Mouse (Mus musculus): ENCODE data around the gene Klf15. TPM values are rescaled to one million over a fixed set of nuclear protein-coding genes. Genes with fewer than 3 reads are reported as not detected.
A peak's percentile ranks its signal among the peaks of the same experiment; 100 is the strongest.

The Klf15 gene
- polyA plus RNA-seq, 1 experiment from 2014 or later = 8.4 TPM

GRCm38 (mm10) chr6:90475176-90475853 lies 12.9 kb downstream of the Klf15 start:
- Histone ChIP-seq H3K27me3 (replicated peaks; ENCODE audit: control insufficient read depth, insufficient read depth, low read length) (no peaks in the 10 kb centered on the region), H3K36me3 (ENCODE audit: control insufficient read depth, insufficient read depth, low read length) (no peaks in the 10 kb centered on the region), H3K4me3 (ENCODE audit: low read depth, low read length) (no peak overlapping the region), H3K27ac (replicated peaks; ENCODE audit: low read depth, low read length) (no peak overlapping the region), H3K4me1 (ENCODE audit: control insufficient read depth, insufficient read depth, low read length) (peaks cover 8% of the 10 kb centered on the region), H3K9ac (ENCODE audit: low read depth, low read length) (no peak overlapping the region), H3K4me2 (ENCODE audit: low read depth, low read length) (no peak overlapping the region), H3K9me3 (ENCODE audit: control insufficient read depth, low read length) (no peaks in the 10 kb centered on the region)
- DNase-seq (ENCODE audit: low spot score) = no peak
- 69% methylated on average over 4 of the region's 4 CpGs for WGBS
- no peak for ATAC-seq (ENCODE audit: low read depth)

- DNase-seq (ENCODE audit: low spot score) (no peak), ATAC-seq (ENCODE audit: low read depth) (no peak)
- Histone ChIP-seq H3K9ac (ENCODE audit: low read depth, low read length) (no peak overlapping the region), H3K4me1 (ENCODE audit: control insufficient read depth, insufficient read depth, low read length) (peaks cover 7% of the 10 kb centered on the region), H3K27me3 (replicated peaks; ENCODE audit: control insufficient read depth, insufficient read depth, low read length) (no peaks in the 10 kb centered on the region), H3K27ac (replicated peaks; ENCODE audit: low read depth, low read length) (no peak overlapping the region), H3K36me3 (ENCODE audit: control insufficient read depth, insufficient read depth, low read length) (no peaks in the 10 kb centered on the region), H3K4me3 (ENCODE audit: low read depth, low read length) (no peak overlapping the region), H3K9me3 (ENCODE audit: control insufficient read depth, low read length) (no peaks in the 10 kb centered on the region), H3K4me2 (ENCODE audit: low read depth, low read length) (no peak overlapping the region)
- 66% methylated on average over 3 of the region's 3 CpGs for WGBS
Measured at GRCm38 (mm10) chr6:90475854-90476212, 13.5 kb downstream of the Klf15 start.

GRCm38 (mm10) chr6:90476941-90477518 lies 14.7 kb downstream of the Klf15 start:
- Histone ChIP-seq H3K9ac (ENCODE audit: low read depth, low read length) (no peak overlapping the region), H3K4me3 (ENCODE audit: low read depth, low read length) (no peak overlapping the region), H3K36me3 (ENCODE audit: control insufficient read depth, insufficient read depth, low read length) (no peaks in the 10 kb centered on the region), H3K4me2 (ENCODE audit: low read depth, low read length) (no peak overlapping the region), H3K27me3 (replicated peaks; ENCODE audit: control insufficient read depth, insufficient read depth, low read length) (no peaks in the 10 kb centered on the region), H3K27ac (replicated peaks; ENCODE audit: low read depth, low read length) (no peak overlapping the region), H3K9me3 (ENCODE audit: control insufficient read depth, low read length) (no peaks in the 10 kb centered on the region), H3K4me1 (ENCODE audit: control insufficient read depth, insufficient read depth, low read length) (no peaks in the 10 kb centered on the region)
- DNase-seq (ENCODE audit: low spot score) (peak; percentile 61), ATAC-seq (ENCODE audit: low read depth) (peak; percentile 53)
- WGBS = 65% methylated on average over 14 of the region's 14 CpGs

GRCm38 (mm10) chr6:90484249-90484648 lies 21.9 kb downstream of the Klf15 start:
- 55% methylated on average over 3 of the region's 3 CpGs for WGBS
- ATAC-seq (ENCODE audit: low read depth) = no peak
- no peak for DNase-seq (ENCODE audit: low spot score)
- Histone ChIP-seq H3K4me2 (ENCODE audit: low read depth, low read length) (no peak overlapping the region), H3K36me3 (ENCODE audit: control insufficient read depth, insufficient read depth, low read length) (no peaks in the 10 kb centered on the region), H3K4me1 (ENCODE audit: control insufficient read depth, insufficient read depth, low read length) (peaks cover 8% of the 10 kb centered on the region; the same call in 1 of the 2 replicates), H3K9me3 (ENCODE audit: control insufficient read depth, low read length) (no peaks in the 10 kb centered on the region), H3K27me3 (replicated peaks; ENCODE audit: control insufficient read depth, insufficient read depth, low read length) (no peaks in the 10 kb centered on the region), H3K9ac (ENCODE audit: low read depth, low read length) (no peak overlapping the region), H3K4me3 (ENCODE audit: low read depth, low read length) (no peak overlapping the region), H3K27ac (replicated peaks; ENCODE audit: low read depth, low read length) (no peak overlapping the region)

- no peak overlapping the region for H3K4me3 ChIP-seq (ENCODE audit: low read depth, low read length)
- ATAC-seq (ENCODE audit: low read depth) = no peak
- H3K9me3 ChIP-seq (ENCODE audit: control insufficient read depth, low read length) = no peaks in the 10 kb centered on the region
- no peak overlapping the region for H3K9ac ChIP-seq (ENCODE audit: low read depth, low read length)
- WGBS = 75% methylated on average over 5 of the region's 5 CpGs
- H3K36me3 ChIP-seq (ENCODE audit: control insufficient read depth, insufficient read depth, low read length) = no peaks in the 10 kb centered on the region
- H3K4me1 ChIP-seq (ENCODE audit: control insufficient read depth, insufficient read depth, low read length) = peaks cover 8% of the 10 kb centered on the region; the same call in 1 of the 2 replicates
- no peak for DNase-seq (ENCODE audit: low spot score)
- H3K27ac ChIP-seq (replicated peaks; ENCODE audit: low read depth, low read length) = no peak overlapping the region
- no peaks in the 10 kb centered on the region for H3K27me3 ChIP-seq (replicated peaks; ENCODE audit: control insufficient read depth, insufficient read depth, low read length)
- no peak overlapping the region for H3K4me2 ChIP-seq (ENCODE audit: low read depth, low read length)
Measured at GRCm38 (mm10) chr6:90484876-90485275, 22.5 kb downstream of the Klf15 start.

DNA sequence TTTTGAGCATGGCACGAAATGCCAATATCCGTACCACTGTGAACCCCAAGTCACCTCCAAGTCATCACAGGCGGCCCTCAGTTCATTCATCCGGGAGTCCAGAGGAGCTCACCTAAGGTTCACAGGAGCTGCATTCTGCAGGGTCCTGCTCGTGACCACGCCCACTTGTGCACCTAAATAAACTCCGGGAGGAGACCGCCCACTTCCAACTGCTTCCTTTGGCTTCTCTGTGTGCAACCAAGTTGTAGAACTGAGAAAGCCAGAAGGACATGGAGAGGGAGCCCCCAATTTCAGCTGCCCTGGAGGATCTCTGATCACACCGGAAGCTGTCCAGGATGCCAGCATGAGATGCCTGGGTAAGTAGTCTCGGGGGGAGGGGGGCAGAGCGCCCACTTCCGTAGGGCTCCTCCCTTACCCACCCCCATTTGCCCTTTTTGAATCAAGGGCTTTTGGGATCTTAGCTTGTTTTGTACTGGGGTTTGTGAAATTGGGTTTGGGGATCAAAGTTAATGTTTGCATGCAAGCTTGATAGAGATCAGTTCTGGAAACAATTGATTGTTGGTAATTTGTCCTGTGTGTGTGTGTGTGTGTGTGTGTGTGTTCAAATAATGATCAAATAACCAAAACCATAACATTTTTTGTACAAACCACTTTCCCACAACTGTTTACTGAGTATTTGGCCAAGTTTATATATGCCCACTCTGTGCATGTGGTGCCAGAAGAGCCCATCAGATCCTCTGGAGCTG lies 24.0 kb downstream of the Klf15 start, which contains the start of gene Aldh1l1:
Gene Aldh1l1 (plus strand): TSS at position 252 of the 746 bp plus-strand sequence.
- Histone ChIP-seq H3K9me3 (ENCODE audit: control insufficient read depth, low read length) (no peaks in the 10 kb centered on the region), H3K4me2 (ENCODE audit: low read depth, low read length) (no peak within 1 kb of the TSS), H3K4me3 (ENCODE audit: low read depth, low read length) (no peak within 1 kb of the TSS), H3K27ac (replicated peaks; ENCODE audit: low read depth, low read length) (no peak within 1 kb of the TSS), H3K36me3 (ENCODE audit: control insufficient read depth, insufficient read depth, low read length) (no peaks in the 10 kb centered on the region), H3K27me3 (replicated peaks; ENCODE audit: control insufficient read depth, insufficient read depth, low read length) (no peaks in the 10 kb centered on the region), H3K4me1 (ENCODE audit: control insufficient read depth, insufficient read depth, low read length) (peaks cover 8% of the 10 kb centered on the region; the same call in 1 of the 2 replicates), H3K9ac (ENCODE audit: low read depth, low read length) (no peak within 1 kb of the TSS)
- ATAC-seq (ENCODE audit: low read depth) = no peak
- no peak for DNase-seq (ENCODE audit: low spot score)
- WGBS = 71% methylated on average over 12 of the region's 12 CpGs

DNA sequence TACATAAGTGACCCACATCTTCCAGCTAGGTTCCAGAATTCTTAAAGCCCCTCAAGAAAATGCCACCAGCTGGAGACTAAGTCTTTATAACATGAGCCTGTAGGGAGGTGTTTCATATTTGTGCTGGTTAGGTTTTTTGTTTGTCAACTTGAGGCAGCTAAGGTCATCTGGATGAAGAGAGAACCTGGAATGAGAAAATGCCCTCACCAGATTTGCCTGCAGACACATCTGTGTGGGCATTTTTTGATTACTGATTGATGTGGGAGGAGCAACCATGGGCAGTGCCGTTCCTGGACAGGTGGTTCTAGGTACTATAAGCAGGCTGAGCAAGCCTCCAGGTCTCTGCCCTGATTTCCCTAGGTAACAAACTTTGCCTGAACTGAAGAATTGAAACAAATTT lies 25.2 kb downstream of the Klf15 start:
- Histone ChIP-seq H3K4me3 (ENCODE audit: low read depth, low read length) (no peak overlapping the region), H3K4me1 (ENCODE audit: control insufficient read depth, insufficient read depth, low read length) (peaks cover 8% of the 10 kb centered on the region; the same call in 1 of the 2 replicates), H3K9me3 (ENCODE audit: control insufficient read depth, low read length) (no peaks in the 10 kb centered on the region), H3K27ac (replicated peaks; ENCODE audit: low read depth, low read length) (no peak overlapping the region), H3K4me2 (ENCODE audit: low read depth, low read length) (no peak overlapping the region), H3K36me3 (ENCODE audit: control insufficient read depth, insufficient read depth, low read length) (no peaks in the 10 kb centered on the region), H3K27me3 (replicated peaks; ENCODE audit: control insufficient read depth, insufficient read depth, low read length) (no peaks in the 10 kb centered on the region), H3K9ac (ENCODE audit: low read depth, low read length) (no peak overlapping the region)
- no peak for DNase-seq (ENCODE audit: low spot score)
- WGBS = 77% methylated on average over 1 of the region's 1 CpGs
- no peak for ATAC-seq (ENCODE audit: low read depth)

DNA sequence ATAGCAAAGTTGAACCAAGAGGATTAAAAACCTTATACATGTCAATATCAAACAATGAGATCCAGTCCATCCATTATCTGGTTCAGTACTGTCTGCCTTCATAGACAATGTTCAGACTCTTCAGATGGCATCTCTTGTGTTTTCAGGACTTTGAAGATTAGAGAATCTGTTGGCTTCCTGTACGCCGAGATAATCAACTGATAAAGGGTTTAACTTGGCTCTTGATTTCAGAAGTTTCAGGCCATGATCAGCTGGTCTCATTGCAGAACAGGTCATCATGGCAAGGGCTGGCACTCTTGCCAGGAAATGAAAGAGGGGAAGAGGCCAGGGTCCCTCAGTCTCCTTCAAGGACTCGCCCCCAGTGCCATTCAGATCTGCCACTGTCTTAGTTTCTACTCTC lies 27.2 kb downstream of the Klf15 start:
- Histone ChIP-seq H3K27me3 (replicated peaks; ENCODE audit: control insufficient read depth, insufficient read depth, low read length) (no peaks in the 10 kb centered on the region), H3K4me1 (ENCODE audit: control insufficient read depth, insufficient read depth, low read length) (peaks cover 8% of the 10 kb centered on the region), H3K9ac (ENCODE audit: low read depth, low read length) (no peak overlapping the region), H3K27ac (replicated peaks; ENCODE audit: low read depth, low read length) (no peak overlapping the region), H3K4me2 (ENCODE audit: low read depth, low read length) (no peak overlapping the region), H3K4me3 (ENCODE audit: low read depth, low read length) (no peak overlapping the region), H3K9me3 (ENCODE audit: control insufficient read depth, low read length) (no peaks in the 10 kb centered on the region), H3K36me3 (ENCODE audit: control insufficient read depth, insufficient read depth, low read length) (no peaks in the 10 kb centered on the region)
- 82% methylated on average over 3 of the region's 3 CpGs for WGBS
- no peak for DNase-seq (ENCODE audit: low spot score)
- ATAC-seq (ENCODE audit: low read depth) = no peak

Measured in embryonic facial prominence, embryonic 14.5 days (tissue).